Mouse (Mus musculus) c-Kit-positive CD71-negative TER-119-negative erythroid progenitor cells, embryonic 14.5 days (primary cell): ENCODE results near the gene Hoxb9.

Source experiments
- DNase-seq: peaks from one replicate; pipeline ENCODE4 v3.0.0-alpha.2; 2013; ENCODE audit warnings: low read depth

The Hoxb9 gene

GRCm38 (mm10) chr11:96298895-96299667 is 27.8 kb downstream of the Hoxb9 start:
- DNase-seq: no peak

- DNase-seq: no peak
Observed at GRCm38 (mm10) chr11:96299781-96300180, 28.5 kb downstream of the Hoxb9 start.

GRCm38 (mm10) chr11:96300354-96301063 is 29.3 kb downstream of the Hoxb9 start:
- DNase-seq: no peak

DNA sequence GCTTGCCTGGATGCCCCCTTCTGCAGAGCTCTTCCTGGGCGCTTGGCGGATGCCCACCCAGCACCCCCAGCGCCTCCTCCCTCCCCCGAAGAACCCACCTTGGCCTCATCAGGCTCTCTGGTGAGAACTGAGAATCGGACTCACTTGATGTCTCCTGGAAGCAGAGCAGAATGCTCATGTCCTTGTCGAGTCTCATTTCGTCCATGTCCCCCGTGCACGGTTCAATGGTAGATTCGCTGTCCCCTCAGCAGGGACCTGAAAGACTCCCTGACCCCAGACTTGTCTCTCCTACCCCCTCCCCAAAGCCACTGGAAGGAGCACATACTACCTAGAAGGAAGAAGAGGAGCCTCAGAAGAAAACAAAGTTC is 29.8 kb downstream of the Hoxb9 start:
- no peak for DNase-seq

DNA sequence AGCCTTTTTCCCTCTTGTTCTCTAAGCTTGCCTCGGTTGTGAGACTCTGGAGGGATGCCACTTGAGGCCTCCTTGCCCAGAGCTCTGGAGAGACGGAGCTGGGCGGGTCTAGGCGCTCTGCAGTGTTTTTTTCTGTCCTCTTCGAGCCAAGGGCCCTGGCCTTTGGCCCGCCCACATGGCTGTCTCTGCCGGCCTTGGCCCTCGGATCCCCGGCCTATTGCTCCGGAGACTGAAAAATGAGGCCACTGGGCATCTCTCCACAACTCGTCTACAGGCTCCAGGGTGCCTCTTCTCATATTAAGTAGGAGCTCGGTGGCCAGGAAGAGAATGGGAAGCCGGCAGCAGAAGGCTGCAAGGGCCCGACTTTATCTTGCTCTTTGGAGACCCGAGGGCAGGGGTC is 30.6 kb downstream of the Hoxb9 start:
- DNase-seq: no peak

GRCm38 (mm10) chr11:96302381-96303150 is 31.3 kb downstream of the Hoxb9 start:
- no peak for DNase-seq

- DNase-seq: no peak
Observed at GRCm38 (mm10) chr11:96303151-96304099, 32.2 kb downstream of the Hoxb9 start, which contains the start of gene Hoxb5. Gene Hoxb5, plus strand, starts transcription at chr11:96303336.

DNA sequence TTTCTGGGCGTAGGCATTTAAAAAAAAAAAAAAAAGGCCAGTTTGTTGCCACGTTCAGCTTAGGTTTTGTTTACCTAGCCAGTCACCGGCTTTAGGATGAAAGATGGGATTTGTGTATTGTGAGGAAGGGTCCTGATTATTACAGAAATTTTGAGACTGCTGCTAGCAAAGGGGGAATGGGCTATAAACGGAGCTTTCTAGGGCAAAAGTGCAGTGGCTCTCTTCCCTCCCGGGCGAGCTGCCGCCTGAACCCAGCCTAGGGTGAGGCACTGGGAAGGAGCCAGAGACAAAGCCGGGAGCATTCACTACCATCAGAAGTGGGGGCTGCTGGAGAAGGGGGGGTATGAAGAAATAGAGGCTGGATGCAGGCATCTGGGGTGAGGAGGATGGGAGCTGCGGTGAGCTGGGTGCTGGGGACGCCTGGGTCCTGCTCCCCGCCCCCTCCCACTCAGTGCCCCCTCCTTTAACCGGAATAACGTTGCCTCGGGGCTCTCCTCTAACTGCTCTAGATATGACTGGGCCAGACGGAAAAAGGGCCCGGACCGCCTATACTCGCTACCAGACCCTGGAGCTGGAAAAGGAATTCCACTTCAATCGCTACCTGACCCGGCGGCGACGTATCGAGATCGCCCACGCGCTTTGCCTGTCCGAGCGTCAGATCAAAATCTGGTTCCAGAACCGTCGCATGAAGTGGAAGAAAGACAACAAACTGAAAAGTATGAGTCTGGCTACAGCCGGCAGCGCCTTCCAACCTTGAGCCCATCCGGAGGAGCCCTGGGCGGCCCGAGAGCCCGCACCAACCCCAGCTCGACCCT is 33.3 kb downstream of the Hoxb9 start:
- DNase-seq: no peak

DNA sequence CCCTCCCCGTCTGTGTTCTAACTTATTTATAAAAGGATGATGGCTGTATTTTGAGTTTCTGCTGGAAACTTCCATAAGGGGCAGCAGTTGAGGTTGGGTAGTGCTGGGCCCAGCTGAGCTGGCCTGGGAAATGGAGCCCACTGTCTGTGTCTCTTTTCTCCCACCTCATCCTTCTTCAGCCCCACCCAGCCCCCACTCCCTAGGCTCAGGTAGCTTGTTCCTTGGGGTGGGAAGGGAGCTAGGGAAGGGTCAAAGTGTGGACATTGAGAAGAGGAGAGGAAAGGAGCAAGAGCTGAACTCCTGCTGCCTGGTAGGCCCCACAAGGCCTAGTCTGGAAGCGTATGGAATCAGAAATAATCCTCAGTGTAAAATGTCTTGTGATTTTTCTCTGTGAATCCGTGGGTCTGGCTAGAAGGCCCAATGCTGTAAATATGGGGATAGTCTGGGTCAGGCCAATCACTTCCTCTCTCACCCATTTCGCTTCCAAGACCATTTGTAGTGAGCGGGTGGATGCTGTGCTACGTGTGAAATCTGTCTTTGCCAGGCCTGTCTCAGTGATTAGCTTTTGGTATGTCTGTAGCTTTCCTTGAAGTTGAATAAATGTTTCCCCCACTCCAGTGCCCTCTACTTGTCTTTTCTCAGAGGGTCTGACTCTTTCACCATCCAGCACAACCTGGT is 34.4 kb downstream of the Hoxb9 start:
- DNase-seq: no peak

DNA sequence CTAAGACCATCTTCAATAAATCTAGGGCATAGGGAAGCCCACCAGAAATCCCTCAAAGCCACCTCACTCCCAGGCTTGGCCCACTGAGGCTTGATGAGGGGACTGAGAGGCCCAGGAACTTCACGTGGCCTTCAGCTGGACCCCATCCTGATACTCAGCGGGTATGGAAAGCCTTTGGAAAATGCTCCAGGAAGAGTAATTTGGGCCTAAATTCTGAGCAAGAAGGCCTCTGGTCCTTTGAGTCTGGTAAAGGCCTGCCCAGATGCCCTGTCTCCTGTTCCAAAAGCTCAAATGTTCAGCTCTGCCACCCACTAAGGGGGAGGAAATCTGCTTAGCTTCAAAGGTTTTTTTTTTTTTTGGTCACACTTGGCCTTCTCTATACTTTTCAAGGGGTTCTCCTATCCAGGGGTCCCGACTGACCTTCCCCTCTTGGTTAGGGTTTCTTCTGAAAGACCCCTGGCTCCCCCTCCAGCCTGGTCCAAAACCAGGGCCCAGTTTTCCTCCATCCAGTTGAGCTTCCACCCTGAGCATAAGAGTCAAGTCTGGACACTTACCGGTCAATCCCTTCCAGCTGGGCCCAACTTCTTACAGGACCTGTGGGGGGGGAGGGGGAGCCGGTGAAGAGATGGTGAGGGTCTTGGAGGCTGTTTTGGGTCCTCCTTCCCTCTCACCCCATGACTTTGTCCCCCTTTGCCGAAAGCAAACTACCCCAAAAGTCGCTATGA is 35.1 kb downstream of the Hoxb9 start:
- no peak for DNase-seq

DNA sequence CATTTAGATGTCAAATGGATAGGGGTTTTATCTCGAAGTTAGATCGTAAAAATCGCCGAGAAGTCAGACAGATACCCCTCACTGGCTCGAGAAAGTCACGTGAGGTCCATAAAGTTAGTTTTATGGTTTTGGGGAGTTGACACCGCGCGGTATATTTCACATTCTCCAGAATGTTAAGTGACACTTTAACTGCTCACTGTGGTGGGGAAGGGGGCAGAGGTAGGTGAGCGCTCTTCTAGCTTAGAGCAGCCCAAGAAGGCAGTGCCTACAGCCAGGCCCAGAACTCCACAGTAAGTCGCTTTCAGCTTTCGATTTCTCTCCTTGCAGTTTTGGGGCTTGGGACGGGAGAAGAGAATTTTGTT is 35.6 kb downstream of the Hoxb9 start:
- DNase-seq: no peak

- no peak for DNase-seq
Observed at GRCm38 (mm10) chr11:96308763-96309162, 37.5 kb downstream of the Hoxb9 start.

- no peak for DNase-seq
Observed at GRCm38 (mm10) chr11:96309288-96309687, 38.0 kb downstream of the Hoxb9 start.

DNA sequence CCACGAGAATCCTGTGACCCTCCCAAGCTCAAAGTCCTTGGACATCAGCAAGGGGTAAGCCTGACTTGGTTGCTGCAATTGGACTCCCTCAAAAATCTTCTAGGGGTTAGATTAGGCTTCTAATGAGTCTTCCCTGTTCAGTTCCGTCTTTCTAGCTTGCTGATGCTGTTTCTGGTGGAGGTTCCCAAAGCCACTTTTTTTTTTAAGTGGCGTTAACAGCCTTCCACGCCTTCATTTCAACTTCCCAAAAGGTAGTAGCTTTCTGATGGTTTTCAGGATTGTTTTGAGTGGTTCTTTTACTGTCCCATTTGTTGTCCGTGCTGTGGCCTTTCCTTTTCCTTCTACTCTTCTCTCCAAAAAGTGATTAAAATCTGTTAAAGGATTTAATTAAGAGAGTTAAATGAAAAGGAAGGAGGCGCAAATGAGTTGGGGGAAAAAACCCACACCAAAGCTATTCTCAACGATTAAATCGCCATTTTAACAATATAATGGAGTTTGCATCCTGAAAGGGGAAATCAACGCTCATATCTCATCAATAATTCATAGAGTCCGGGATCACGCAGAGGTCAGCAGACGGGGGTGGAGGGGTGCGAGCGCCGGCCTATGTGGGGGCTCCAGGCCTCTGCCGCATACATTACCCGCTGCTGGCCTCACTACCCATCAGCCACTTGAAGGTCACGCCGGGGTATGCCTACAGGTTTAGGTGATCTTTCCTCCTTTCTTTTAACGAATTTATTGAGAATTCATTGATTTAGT is 39.1 kb downstream of the Hoxb9 start:
- no peak for DNase-seq

DNA sequence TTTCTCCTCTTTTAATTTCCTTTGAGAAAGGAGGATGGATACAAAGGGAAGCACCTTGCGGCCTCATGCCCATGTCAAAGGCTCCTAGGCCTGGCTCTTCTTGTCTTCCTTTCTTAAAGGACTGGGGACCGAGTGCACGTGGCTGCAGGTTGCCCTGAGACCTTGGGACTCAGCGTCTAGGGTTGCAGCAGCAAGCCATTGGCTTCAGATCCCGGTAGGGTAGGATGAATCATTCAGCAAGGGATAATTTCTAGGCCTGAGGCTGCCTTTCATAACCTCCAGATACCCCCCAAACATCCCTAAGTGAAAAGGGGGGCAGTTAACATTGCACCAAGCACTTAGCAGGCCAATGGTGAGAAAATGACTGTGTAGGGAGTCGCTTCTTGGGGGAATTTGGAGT is 39.8 kb downstream of the Hoxb9 start:
- DNase-seq: no peak

GRCm38 (mm10) chr11:96311520-96312417 is 40.5 kb downstream of the Hoxb9 start:
- DNase-seq: no peak

DNA sequence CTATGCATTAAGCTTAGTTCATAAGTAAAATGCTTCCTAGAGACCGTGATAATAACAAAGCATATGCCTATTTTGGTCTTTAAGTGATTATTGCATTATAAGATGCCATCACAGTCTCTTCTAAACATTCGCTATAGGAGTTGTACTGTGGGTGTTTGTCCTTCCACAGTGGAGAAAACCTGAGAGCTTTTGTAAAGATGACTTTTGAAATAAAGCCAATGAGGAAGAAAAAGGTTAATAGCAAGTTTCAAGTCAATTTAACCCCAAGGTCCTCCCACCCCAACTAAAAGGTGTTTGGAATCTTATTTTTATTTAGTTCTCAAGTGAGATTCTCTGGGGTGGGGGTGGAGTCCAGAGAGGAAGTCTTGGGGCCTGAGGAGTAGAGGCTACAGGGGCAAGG is 41.9 kb downstream of the Hoxb9 start:
- no peak for DNase-seq
